Mouse (Mus musculus) lung, postnatal 0 days (tissue): Measurements from ENCODE around the gene Tmem214.
"Not testable (repeated sequence)": the region's sequence is repeated elsewhere in the genome, so short reads cannot be mapped to it uniquely, and the experiment has no call there.

Source experiments
- CTCF ChIP-seq: IDR thresholded peaks from 2 replicates; pipeline ENCODE4 v1.5.1; 2016; ENCODE audit warnings: antibody characterized with exemption, mild to moderate bottlenecking
- EP300 ChIP-seq: IDR thresholded peaks from 2 replicates; pipeline ENCODE4 v1.6.1; 2016; ENCODE audit warnings: antibody characterized with exemption, mild to moderate bottlenecking, control low read depth

GRCm38 (mm10) chr5:30881839-30882238, 14.0 kb downstream of the Tmem214 start:
- TF ChIP-seq CTCF, EP300: not testable (repeated sequence)
